Mouse (Mus musculus) heart, adult 2 months (tissue): ENCODE results near the gene Fam19a3.

Experiments
- CTCF ChIP-seq: fragments of 200-600 bp; IDR thresholded peaks from 2 replicates; pipeline ENCODE4 v1.8.1; 2022; ENCODE audit warnings: antibody characterized with exemption, mild to moderate bottlenecking, moderate library complexity
- EP300 ChIP-seq: fragments of 200-500 bp; IDR thresholded peaks from 2 replicates; pipeline ENCODE4 v1.6.1; 2011; ENCODE audit warnings: low read depth, low read length, control low read depth; ENCODE audit not compliant: insufficient read depth
- POLR2A ChIP-seq: fragments of 200-500 bp; IDR thresholded peaks from 2 replicates; pipeline ENCODE4 v1.6.1; 2011; ENCODE audit warnings: mild to moderate bottlenecking, low read depth, low read length, control low read depth; ENCODE audit not compliant: insufficient read depth

DNA sequence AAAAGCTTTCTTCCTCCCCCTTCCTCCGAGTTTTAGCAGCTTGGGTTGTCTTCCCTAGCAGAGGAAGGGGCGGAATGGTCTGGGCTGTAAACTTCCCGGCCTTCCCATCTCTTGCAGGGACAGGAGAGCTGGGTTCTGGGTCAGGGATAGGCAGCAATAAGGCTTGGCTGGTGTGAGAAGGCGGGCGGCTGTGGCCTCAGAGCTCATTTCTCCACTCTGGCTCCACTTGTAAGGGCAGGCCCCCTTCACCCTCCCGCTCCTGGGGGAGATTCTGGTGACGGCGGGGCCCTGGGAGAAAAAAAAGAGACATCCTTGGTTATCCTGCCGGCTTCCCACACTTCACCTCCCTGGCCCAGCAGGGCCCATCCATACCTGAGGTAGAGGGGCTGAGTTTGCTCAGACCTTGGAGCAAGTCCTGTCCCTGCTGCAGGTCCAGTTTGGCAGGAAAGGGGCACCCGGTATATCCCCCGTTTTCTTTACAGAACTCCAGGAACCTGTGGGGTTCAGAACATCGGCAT is 13.4 kb upstream of the Fam19a3 start:
- no peak for TF ChIP-seq POLR2A
- TF ChIP-seq CTCF, result no peak
- no peak for TF ChIP-seq EP300
